Mouse (Mus musculus) erythroid progenitor cell, adult 5-6 weeks (primary cell): ENCODE measurements around the gene Runx3. TPM values are rescaled to one million over a fixed set of nuclear protein-coding genes. Genes with fewer than 3 reads are reported as not detected.

Experiments used
- ATAC-seq: replicated peaks from 2 replicates; pipeline ENCODE4 v1.8.0; 2016; ENCODE audit warnings: moderate number of reproducible peaks, mild to moderate bottlenecking, moderate TSS enrichment, inconsistent platforms; ENCODE audit not compliant: poor library complexity, low FRiP score, severe bottlenecking
- total RNA-seq, 2 experiments: library from RNA; stranded (forward) in 1 of 2; stranded (reverse) in 1 of 2; fragments of 150-400 nt in 1 of 2; fragments of 186-747, 209-891 nt in 1 of 2; gene quantifications; 2 replicates each; pipeline versions ENCODE4 v1.2.3 to v1.2.4; 2015 to 2017; ENCODE audit warnings: low replicate concordance in 2 of 2

Runx3 gene
- total RNA-seq, 2 experiments from 2014 or later, result 5.9 TPM; not detected in 1

DNA sequence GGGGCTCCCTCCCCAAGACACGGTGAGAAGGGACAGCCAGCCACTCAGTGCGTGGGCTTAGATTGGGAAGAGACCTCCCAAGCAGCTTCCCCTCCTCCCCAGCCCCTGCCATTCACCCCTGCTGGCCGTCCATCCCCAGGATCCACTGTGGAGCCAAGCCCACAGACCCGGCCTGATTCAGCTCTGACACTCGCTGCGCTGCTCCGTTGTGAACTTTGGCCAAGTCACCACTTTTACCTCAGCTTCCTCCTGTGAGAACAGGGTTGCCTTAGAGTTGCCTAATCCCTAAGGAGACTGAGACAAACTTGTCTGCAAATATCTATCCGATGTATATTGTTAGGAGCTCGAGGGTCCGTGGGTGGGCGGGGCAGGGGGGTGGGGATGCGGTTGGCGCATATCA is 21.3 kb downstream of the Runx3 start:
- no peak for ATAC-seq

- ATAC-seq, result no peak
Measured at GRCm38 (mm10) chr4:135146734-135147133, 26.3 kb downstream of the Runx3 start.

GRCm38 (mm10) chr4:135148660-135149059 is 28.2 kb downstream of the Runx3 start:
- no peak for ATAC-seq

GRCm38 (mm10) chr4:135150031-135150801 is 29.8 kb downstream of the Runx3 start:
- peak; percentile 57 for ATAC-seq

GRCm38 (mm10) chr4:135151111-135151987 is 30.9 kb downstream of the Runx3 start:
- ATAC-seq, result no peak

- ATAC-seq, result no peak
Measured at GRCm38 (mm10) chr4:135151988-135152594, 31.6 kb downstream of the Runx3 start.

DNA sequence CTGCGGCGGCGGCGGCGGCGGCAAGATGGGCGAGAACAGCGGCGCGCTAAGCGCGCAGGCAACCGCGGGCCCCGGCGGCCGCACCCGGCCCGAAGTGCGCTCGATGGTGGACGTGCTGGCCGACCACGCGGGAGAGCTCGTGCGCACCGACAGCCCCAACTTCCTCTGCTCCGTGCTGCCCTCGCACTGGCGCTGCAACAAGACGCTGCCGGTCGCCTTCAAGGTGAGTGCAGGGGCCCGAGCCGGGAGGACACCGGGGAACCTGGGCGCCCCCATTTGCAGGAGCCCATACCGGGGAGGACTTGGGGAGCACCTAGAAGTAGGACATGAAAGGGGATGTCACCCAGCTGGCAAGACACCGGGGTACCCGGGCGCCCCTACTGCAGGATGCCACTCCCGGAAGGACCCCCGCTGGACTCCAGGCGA is 32.4 kb downstream of the Runx3 start:
- no peak for ATAC-seq

DNA sequence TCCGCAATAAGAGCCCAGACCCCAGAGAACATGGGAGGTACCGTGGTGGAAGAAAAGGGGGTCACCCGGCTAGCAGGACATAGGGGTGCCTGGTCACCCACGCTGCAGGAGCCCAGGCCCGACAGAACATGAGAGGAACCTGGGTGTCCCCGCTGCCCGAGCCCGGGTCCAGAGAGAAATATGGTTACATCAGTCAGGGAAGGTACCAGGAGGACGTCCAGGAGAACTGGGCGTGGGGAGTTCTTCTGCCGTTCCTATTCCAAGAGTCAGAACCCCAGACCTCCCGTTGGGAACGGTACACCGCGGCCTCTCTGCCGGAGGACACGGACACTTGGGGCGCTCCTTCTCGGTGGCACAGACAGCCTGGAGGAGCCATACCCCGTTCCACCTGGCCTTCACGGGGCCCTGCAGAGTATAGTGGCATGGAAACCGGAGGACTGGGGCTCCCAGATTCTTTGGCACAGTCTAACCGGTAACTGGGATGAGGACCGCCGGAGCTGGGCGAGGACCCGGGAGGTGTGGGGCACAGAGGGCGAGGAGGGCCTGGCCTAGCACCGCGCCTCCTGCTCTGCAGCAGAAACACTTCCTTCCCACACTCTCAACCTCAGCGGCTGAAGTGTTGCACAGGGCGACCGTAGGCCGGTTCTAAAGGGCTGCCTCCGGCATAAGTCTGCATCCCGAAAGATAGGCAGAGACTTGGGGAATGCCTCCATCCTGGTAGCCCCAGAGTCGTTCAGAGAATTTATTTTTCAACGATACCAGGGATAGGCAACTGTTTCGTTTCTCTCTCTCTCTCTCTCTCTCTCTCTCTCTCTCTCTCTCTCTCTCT is 33.0 kb downstream of the Runx3 start:
- 0 out of 2 replicates have a peak, but pooled peaks have one; percentile 5 for ATAC-seq

DNA sequence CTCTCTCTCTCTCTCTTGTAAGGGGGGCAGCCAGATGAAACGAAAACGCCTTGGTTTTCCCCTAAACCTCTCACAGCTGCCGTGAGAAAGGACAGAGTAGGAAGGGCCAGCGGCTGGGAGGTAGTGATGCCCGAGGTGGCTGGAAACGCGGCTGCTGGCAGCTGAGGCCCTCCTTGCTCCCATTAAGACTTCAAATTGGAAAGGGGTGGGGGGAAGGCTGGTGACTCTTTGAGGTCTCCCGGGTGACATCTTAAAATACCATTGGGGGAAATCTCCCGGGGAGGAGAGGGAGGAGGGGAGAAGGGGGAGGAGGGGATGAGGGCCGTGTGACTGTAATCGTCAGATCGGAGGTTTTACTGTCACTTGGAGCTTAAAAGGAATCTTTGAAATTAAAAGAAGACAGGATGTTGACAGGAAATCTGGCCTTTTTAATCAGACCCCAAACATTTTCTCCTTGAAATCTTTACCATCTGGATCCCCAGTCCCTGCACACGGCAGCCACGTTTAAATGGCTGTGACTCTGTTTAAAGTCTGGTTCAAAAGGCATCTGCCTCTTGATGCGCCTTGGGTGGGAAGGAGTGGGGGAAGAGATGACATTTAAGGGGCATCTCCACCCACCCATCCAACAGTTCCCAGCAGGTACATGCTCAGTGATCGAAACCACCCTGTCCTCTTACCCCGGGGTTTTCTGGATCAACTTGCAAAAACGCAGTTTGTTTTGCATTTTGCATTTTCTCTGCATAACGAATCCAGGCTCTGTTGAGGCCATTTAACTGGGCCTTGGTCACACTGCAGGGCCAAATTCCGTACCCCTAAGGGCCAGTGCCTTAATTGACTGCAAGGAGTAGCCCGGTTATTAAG is 33.9 kb downstream of the Runx3 start:
- no peak for ATAC-seq

- no peak for ATAC-seq
Measured at GRCm38 (mm10) chr4:135155106-135155800, 34.8 kb downstream of the Runx3 start.

- no peak for ATAC-seq
Measured at GRCm38 (mm10) chr4:135155805-135156469, 35.5 kb downstream of the Runx3 start.

- no peak for ATAC-seq
Measured at GRCm38 (mm10) chr4:135156531-135156930, 36.1 kb downstream of the Runx3 start.

- ATAC-seq, result no peak
Measured at GRCm38 (mm10) chr4:135157329-135157728, 36.9 kb downstream of the Runx3 start.

DNA sequence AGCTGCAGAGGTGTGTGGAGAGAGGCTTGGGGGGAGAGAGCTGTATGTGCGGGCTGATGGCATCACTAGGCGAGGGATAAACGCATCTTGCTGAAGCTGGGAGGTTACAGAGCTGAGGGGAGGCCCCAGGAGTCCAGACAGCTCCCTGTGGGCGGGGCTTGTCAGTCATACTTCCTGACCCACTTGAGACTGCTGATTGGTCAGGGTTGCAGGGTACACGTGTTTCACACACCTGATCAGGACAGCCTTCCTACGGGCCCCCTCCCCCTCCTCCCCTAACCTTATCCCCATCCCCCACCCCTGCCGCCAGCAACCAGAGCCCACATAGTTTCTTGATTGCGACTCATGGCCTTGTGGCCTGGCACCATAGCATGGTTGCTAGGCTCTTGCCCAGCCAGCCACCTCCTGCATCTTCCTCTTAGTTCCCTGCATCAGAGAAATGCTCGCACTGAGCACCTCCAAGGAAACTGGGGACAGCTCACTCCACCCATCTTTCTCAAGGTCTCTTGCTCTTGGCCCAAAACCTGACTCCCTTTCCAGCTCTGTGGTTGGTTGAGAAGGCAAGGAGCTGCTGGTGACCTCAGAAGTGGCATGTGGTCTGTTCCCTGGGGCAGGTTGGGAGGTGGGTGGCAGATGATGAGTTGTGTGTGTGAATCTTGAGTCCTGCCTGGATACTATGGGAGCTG is 38.4 kb downstream of the Runx3 start:
- no peak for ATAC-seq

- ATAC-seq, result no peak
Measured at GRCm38 (mm10) chr4:135159663-135160062, 39.2 kb downstream of the Runx3 start.

GRCm38 (mm10) chr4:135160168-135160567 is 39.7 kb downstream of the Runx3 start:
- ATAC-seq, result no peak

GRCm38 (mm10) chr4:135161441-135161840 is 41.0 kb downstream of the Runx3 start:
- ATAC-seq, result no peak
